In genomic region chr15:95791141-95791791, GRCm38 (mm10) we compare ENCODE assay signal across 7 mouse cellular contexts. TPM values are rescaled to one million over a fixed set of nuclear protein-coding genes. Genes with fewer than 3 reads are reported as not detected.
DNase-seq lines count a peak whose midpoint lies in the region; ATAC-seq and TF ChIP-seq lines count a peak whose summit lies in the region.

No protein-coding gene starts in this region.

- peaks cover 9 to 27% of the 10 kb centered on the region in 2 experiments for H3K4me1 ChIP-seq in MEL (ENCODE audit: control insufficient read depth in 1 of 2, insufficient read depth in 2 of 2, low read length in 2 of 2)
- peaks cover 26% of the 10 kb centered on the region for H3K4me1 ChIP-seq in hindbrain, embryonic 16.5 days (ENCODE audit: control insufficient read depth, insufficient read depth, low read depth, low read length)

- H3K4me3 ChIP-seq in MEL (ENCODE audit: control insufficient read depth in 1 of 2, insufficient read depth in 1 of 2, low read depth in 2 of 2, low read length in 2 of 2): peak overlapping the region; percentile 72 to 75
- H3K4me3 ChIP-seq in hindbrain, embryonic 16.5 days (ENCODE audit: low read length): peak overlapping the region; percentile 83

- no peak for TF ChIP-seq CTCF in MEL (IDR thresholded peaks at IDR 0.05 in 2 of 3, conservative IDR thresholded peaks at IDR 0.05 in 1 of 3; ENCODE audit: control insufficient read depth in 1 of 3, insufficient read depth in 1 of 3, low read depth in 2 of 3, low read length in 3 of 3, poor library complexity in 1 of 3, severe bottlenecking in 1 of 3)

- no peak for TF ChIP-seq RAD21 in MEL (IDR thresholded peaks at IDR 0.05; ENCODE audit: low read depth, low read length)

- H3K9me3 ChIP-seq in MEL (replicated peaks; ENCODE audit: insufficient read depth, low read length): no peaks in the 10 kb centered on the region
- no peaks in the 10 kb centered on the region for H3K9me3 ChIP-seq in hindbrain, embryonic 16.5 days (ENCODE audit: control insufficient read depth, low read length)

- peak overlapping the region; percentile 84 for H3K9ac ChIP-seq in MEL (ENCODE audit: control insufficient read depth, low read depth, low read length, poor library complexity, severe bottlenecking)
- H3K9ac ChIP-seq in hindbrain, embryonic 16.5 days (ENCODE audit: low read depth, low read length): peak overlapping the region; percentile 88

- TF ChIP-seq EP300 in MEL (IDR thresholded peaks at IDR 0.05; ENCODE audit: low read depth in 1 of 2, low read length in 2 of 2): no peak

- DNase-seq in CD4-positive helper T cell, adult 2 months (ENCODE audit: low read depth, low spot score): peak; percentile 26
- DNase-seq in MEL (ENCODE audit: low read depth, low spot score): no peak
- peak; percentile 73 for DNase-seq in lung, postnatal 36 days
- peak; percentile 52 for DNase-seq in thymus, postnatal 25 days
- no peak for DNase-seq in layer of hippocampus, postnatal 14 days (ENCODE audit: low spot score in 2 of 2)

- TF ChIP-seq POLR2A in MEL (IDR thresholded peaks at IDR 0.05; ENCODE audit: control insufficient read depth in 1 of 2, insufficient read depth in 1 of 2, low read depth in 1 of 2, low read length in 2 of 2, poor library complexity in 1 of 2): peak in 1 of 2 experiments; percentile 45; a peak in 1 of 4 replicates

- peaks cover 8 to 37% of the 10 kb centered on the region in 2 experiments for H3K36me3 ChIP-seq in MEL (ENCODE audit: control insufficient read depth in 1 of 2, insufficient read depth in 2 of 2, low read length in 2 of 2)
- H3K36me3 ChIP-seq in hindbrain, embryonic 16.5 days (ENCODE audit: control insufficient read depth, insufficient read depth, low read length): no peaks in the 10 kb centered on the region

- WGBS in hindbrain, embryonic 16.5 days: 2% methylated on average over 32 of the region's 32 CpGs

- H3K27ac ChIP-seq in MEL (ENCODE audit: control insufficient read depth, low read depth, low read length): peak overlapping the region; percentile 96
- peak overlapping the region; percentile 87 for H3K27ac ChIP-seq in hindbrain, embryonic 16.5 days (ENCODE audit: low read depth, low read length)

- 0 out of 2 replicates have a peak, but pooled peaks have one; percentile 2 for ATAC-seq in erythroid progenitor cell, adult 5-6 weeks (replicated peaks; ENCODE audit: low FRiP score, poor library complexity, severe bottlenecking)
- peak; percentile 53; the same call in 1 of the 2 replicates for ATAC-seq in hindbrain, embryonic 16.5 days

- H3K4me2 ChIP-seq in hindbrain, embryonic 16.5 days (ENCODE audit: low read length): peak overlapping the region; percentile 82

- H3K79me2 ChIP-seq in MEL (ENCODE audit: control insufficient read depth, insufficient read depth, low read length, poor library complexity): peaks cover 51% of the 10 kb centered on the region

- H3K27me3 ChIP-seq in MEL (ENCODE audit: control insufficient read depth in 1 of 2, insufficient read depth in 2 of 2, low read length in 2 of 2): no peaks in the 10 kb centered on the region
- no peaks in the 10 kb centered on the region for H3K27me3 ChIP-seq in hindbrain, embryonic 16.5 days (replicated peaks; ENCODE audit: control insufficient read depth, insufficient read depth, low read length)

TF ChIP-seq in MEL, 35 proteins besides CTCF, POLR2A, EP300 and RAD21:
- TF ChIP-seq ZC3H11A (IDR thresholded peaks at IDR 0.05; ENCODE audit: low read depth, low read length): no peak
- TF ChIP-seq ZNF384 (IDR thresholded peaks at IDR 0.05; ENCODE audit: low read depth, low read length): no peak
- no peak for TF ChIP-seq POLR2AphosphoS5 (IDR thresholded peaks at IDR 0.05; ENCODE audit: borderline replicate concordance, low read depth, low read length)
- no peak for TF ChIP-seq MYC (IDR thresholded peaks at IDR 0.05; ENCODE audit: low read depth, low read length)
- no peak for TF ChIP-seq ZMIZ1 (IDR thresholded peaks at IDR 0.05; ENCODE audit: low read depth, low read length)
- no peak for TF ChIP-seq TAL1 (IDR thresholded peaks at IDR 0.05; ENCODE audit: low read length)
- no peak for TF ChIP-seq ETS1 (IDR thresholded peaks at IDR 0.05; ENCODE audit: low read depth, low read length)
- no peak for TF ChIP-seq RCOR1 (IDR thresholded peaks at IDR 0.05; ENCODE audit: low read depth, low read length)
- no peak for TF ChIP-seq TCF12 (IDR thresholded peaks at IDR 0.05; ENCODE audit: low read depth, low read length)
- no peak for TF ChIP-seq CHD2 (IDR thresholded peaks at IDR 0.05; ENCODE audit: low read length)
- TF ChIP-seq BHLHE40 (IDR thresholded peaks at IDR 0.05; ENCODE audit: borderline replicate concordance, low read depth, low read length): no peak
- no peak for TF ChIP-seq E2F4 (IDR thresholded peaks at IDR 0.05; ENCODE audit: borderline replicate concordance, low read depth, low read length)
TF ChIP-seq in MEL: peak in this region for 0.

RNA-seq across cellular contexts. Expression of gene Ano6, which starts 0.6 kb away (rescaled TPM):
- total RNA-seq in MEL (2012; rRNA removed): 66.6 and 69.4 TPM in 2 replicates
- polyA plus RNA-seq in MEL (2012; ENCODE audit: insufficient read depth in 1 of 2, insufficient read length in 2 of 2, low read depth in 1 of 2, low replicate concordance in 2 of 2, missing spikeins in 1 of 2): 10 to 100 TPM; 54.8 to 61.4 TPM
- total RNA-seq in erythroid progenitor cell, adult 5-6 weeks (2015; ENCODE audit: low replicate concordance): 23.1 and 28.1 TPM in 2 replicates
- total RNA-seq in erythroid progenitor cell, adult 5-6 weeks (2017; ENCODE audit: low replicate concordance): 9.4 and 9.5 TPM in 2 replicates
- polyA plus RNA-seq in hindbrain, embryonic 16.5 days (2015; fragmentation: Nextera tagmentation; extraction: Ambion mirVana): 25.0 and 30.6 TPM in 2 replicates
- 10 to 100 TPM; 22.5 to 29.5 TPM for total RNA-seq in layer of hippocampus, postnatal 14 days (2021)

Comparison
In these comparisons a context has a peak if more than half of its experiments do, and no peak if none do; other contexts are left out.
1. DNase-seq: peak in CD4-positive helper T cell, adult 2 months (single experiment), lung, postnatal 36 days (single experiment) and thymus, postnatal 25 days (single experiment); none in MEL (single experiment) and layer of hippocampus, postnatal 14 days (0 of 2).